Mouse (Mus musculus): ENCODE measurements around the gene Ppm1m. TPM values are rescaled to one million over a fixed set of nuclear protein-coding genes. Genes with fewer than 3 reads are reported as not detected.

The Ppm1m gene
- polyA plus RNA-seq, 1 experiment: 42.8 TPM

GRCm38 (mm10) chr9:106182146-106182545 is 17.4 kb downstream of the Ppm1m start:
- TF ChIP-seq USF1 (IDR thresholded peaks at IDR 0.05; ENCODE audit: low read depth) (no peak), MYOD1 (IDR thresholded peaks at IDR 0.05; ENCODE audit: control insufficient read depth, insufficient read length, low read depth) (no peak), CTCF (IDR thresholded peaks at IDR 0.05; ENCODE audit: control insufficient read depth, insufficient read depth, insufficient read length) (no peak), CEBPB (IDR thresholded peaks at IDR 0.05; ENCODE audit: low read depth) (no peak), MYOG (IDR thresholded peaks at IDR 0.05; ENCODE audit: control insufficient read depth, extremely low read depth, insufficient read length) (no peak), MAX (IDR thresholded peaks at IDR 0.05) (no peak), FOSL1 (IDR thresholded peaks at IDR 0.05; ENCODE audit: insufficient read depth, low read length, poor library complexity, severe bottlenecking) (no peak)
- Histone ChIP-seq H3ac (ENCODE audit: control insufficient read depth, insufficient read length, low read depth) (no peak overlapping the region), H3K79me3 (ENCODE audit: low read depth) (peaks cover 21% of the 10 kb centered on the region), H3K27me3 (ENCODE audit: control insufficient read depth, insufficient read depth, insufficient read length) (no peaks in the 10 kb centered on the region), H3K4me3 (ENCODE audit: insufficient read depth, poor library complexity, severe bottlenecking) (no peak overlapping the region), H3K36me3 (ENCODE audit: control insufficient read depth, insufficient read depth) (peaks cover 91% of the 10 kb centered on the region), H3K79me2 (ENCODE audit: control insufficient read depth, insufficient read depth) (peaks cover 59% of the 10 kb centered on the region)

- peaks cover 88% of the 10 kb centered on the region for H3K36me3 ChIP-seq (ENCODE audit: control insufficient read depth, insufficient read depth)
- peaks cover 80% of the 10 kb centered on the region for H3K79me2 ChIP-seq (ENCODE audit: control insufficient read depth, insufficient read depth)
- peaks cover 40% of the 10 kb centered on the region for H3K79me3 ChIP-seq (ENCODE audit: low read depth)
- no peaks in the 10 kb centered on the region for H3K27me3 ChIP-seq (ENCODE audit: control insufficient read depth, insufficient read depth, insufficient read length)
- TF ChIP-seq FOSL1 (IDR thresholded peaks at IDR 0.05; ENCODE audit: insufficient read depth, low read length, poor library complexity, severe bottlenecking) (no peak), CEBPB (IDR thresholded peaks at IDR 0.05; ENCODE audit: low read depth) (no peak)
- H3K4me3 ChIP-seq (ENCODE audit: insufficient read depth, poor library complexity, severe bottlenecking): no peak overlapping the region
- H3ac ChIP-seq (ENCODE audit: control insufficient read depth, insufficient read length, low read depth): no peak overlapping the region
Observed at GRCm38 (mm10) chr9:106179964-106180363, 19.6 kb downstream of the Ppm1m start.

GRCm38 (mm10) chr9:106179454-106179853 is 20.1 kb downstream of the Ppm1m start:
- Histone ChIP-seq H3K36me3 (ENCODE audit: control insufficient read depth, insufficient read depth) (peaks cover 83% of the 10 kb centered on the region), H3K4me3 (ENCODE audit: insufficient read depth, poor library complexity, severe bottlenecking) (no peak overlapping the region), H3K79me2 (ENCODE audit: control insufficient read depth, insufficient read depth) (peaks cover 84% of the 10 kb centered on the region), H3K27me3 (ENCODE audit: control insufficient read depth, insufficient read depth, insufficient read length) (no peaks in the 10 kb centered on the region), H3ac (ENCODE audit: control insufficient read depth, insufficient read length, low read depth) (no peak overlapping the region), H3K79me3 (ENCODE audit: low read depth) (peaks cover 45% of the 10 kb centered on the region)
- TF ChIP-seq MAX (IDR thresholded peaks at IDR 0.05): no peak
- no peak for TF ChIP-seq CEBPB (IDR thresholded peaks at IDR 0.05; ENCODE audit: low read depth)
- TF ChIP-seq MYOD1 (IDR thresholded peaks at IDR 0.05; ENCODE audit: control insufficient read depth, insufficient read length, low read depth): no peak
- TF ChIP-seq FOSL1 (IDR thresholded peaks at IDR 0.05; ENCODE audit: insufficient read depth, low read length, poor library complexity, severe bottlenecking): no peak
- TF ChIP-seq MYOG (IDR thresholded peaks at IDR 0.05; ENCODE audit: control insufficient read depth, extremely low read depth, insufficient read length): no peak
- no peak for TF ChIP-seq CTCF (IDR thresholded peaks at IDR 0.05; ENCODE audit: control insufficient read depth, insufficient read depth, insufficient read length)
- no peak for TF ChIP-seq USF1 (IDR thresholded peaks at IDR 0.05; ENCODE audit: low read depth)

- Histone ChIP-seq H3K4me3 (ENCODE audit: insufficient read depth, poor library complexity, severe bottlenecking) (no peak overlapping the region), H3K79me3 (ENCODE audit: low read depth) (peaks cover 62% of the 10 kb centered on the region), H3ac (ENCODE audit: control insufficient read depth, insufficient read length, low read depth) (no peak overlapping the region), H3K79me2 (ENCODE audit: control insufficient read depth, insufficient read depth) (peaks cover 98% of the 10 kb centered on the region), H3K36me3 (ENCODE audit: control insufficient read depth, insufficient read depth) (peaks cover 66% of the 10 kb centered on the region), H3K27me3 (ENCODE audit: control insufficient read depth, insufficient read depth, insufficient read length) (no peaks in the 10 kb centered on the region)
- no peak for TF ChIP-seq CTCF (IDR thresholded peaks at IDR 0.05; ENCODE audit: control insufficient read depth, insufficient read depth, insufficient read length)
- TF ChIP-seq CEBPB (IDR thresholded peaks at IDR 0.05; ENCODE audit: low read depth): no peak
- TF ChIP-seq FOSL1 (IDR thresholded peaks at IDR 0.05; ENCODE audit: insufficient read depth, low read length, poor library complexity, severe bottlenecking): no peak
- no peak for TF ChIP-seq MYOG (IDR thresholded peaks at IDR 0.05; ENCODE audit: control insufficient read depth, extremely low read depth, insufficient read length)
- TF ChIP-seq USF1 (IDR thresholded peaks at IDR 0.05; ENCODE audit: low read depth): no peak
- TF ChIP-seq MYOD1 (IDR thresholded peaks at IDR 0.05; ENCODE audit: control insufficient read depth, insufficient read length, low read depth): no peak
Observed at GRCm38 (mm10) chr9:106177799-106178198, 21.7 kb downstream of the Ppm1m start.

- TF ChIP-seq MYOD1 (IDR thresholded peaks at IDR 0.05; ENCODE audit: control insufficient read depth, insufficient read length, low read depth) (no peak), CTCF (IDR thresholded peaks at IDR 0.05; ENCODE audit: control insufficient read depth, insufficient read depth, insufficient read length) (no peak), MYOG (IDR thresholded peaks at IDR 0.05; ENCODE audit: control insufficient read depth, extremely low read depth, insufficient read length) (no peak), MAX (IDR thresholded peaks at IDR 0.05) (no peak), CEBPB (IDR thresholded peaks at IDR 0.05; ENCODE audit: low read depth) (no peak), FOSL1 (IDR thresholded peaks at IDR 0.05; ENCODE audit: insufficient read depth, low read length, poor library complexity, severe bottlenecking) (no peak), USF1 (IDR thresholded peaks at IDR 0.05; ENCODE audit: low read depth) (no peak)
- Histone ChIP-seq H3K4me3 (ENCODE audit: insufficient read depth, poor library complexity, severe bottlenecking) (no peak overlapping the region), H3K36me3 (ENCODE audit: control insufficient read depth, insufficient read depth) (peaks cover 56% of the 10 kb centered on the region), H3K79me2 (ENCODE audit: control insufficient read depth, insufficient read depth) (peaks cover 100% of the 10 kb centered on the region), H3K27me3 (ENCODE audit: control insufficient read depth, insufficient read depth, insufficient read length) (no peaks in the 10 kb centered on the region), H3ac (ENCODE audit: control insufficient read depth, insufficient read length, low read depth) (no peak overlapping the region), H3K79me3 (ENCODE audit: low read depth) (peaks cover 71% of the 10 kb centered on the region)
Observed at GRCm38 (mm10) chr9:106176769-106177168, 22.8 kb downstream of the Ppm1m start.

GRCm38 (mm10) chr9:106175552-106176200 is 23.9 kb downstream of the Ppm1m start:
- Histone ChIP-seq H3K36me3 (ENCODE audit: control insufficient read depth, insufficient read depth) (peaks cover 46% of the 10 kb centered on the region), H3K4me3 (ENCODE audit: insufficient read depth, poor library complexity, severe bottlenecking) (no peak overlapping the region)

More at GRCm38 (mm10) chr9:106175552-106176200, 23.9 kb downstream of the Ppm1m start:
- Histone ChIP-seq H3K27me3 (ENCODE audit: control insufficient read depth, insufficient read depth, insufficient read length) (no peaks in the 10 kb centered on the region), H3K79me3 (ENCODE audit: low read depth) (peaks cover 74% of the 10 kb centered on the region), H3K79me2 (ENCODE audit: control insufficient read depth, insufficient read depth) (peaks cover 100% of the 10 kb centered on the region), H3ac (ENCODE audit: control insufficient read depth, insufficient read length, low read depth) (no peak overlapping the region)
- TF ChIP-seq MYOG (IDR thresholded peaks at IDR 0.05; ENCODE audit: control insufficient read depth, extremely low read depth, insufficient read length) (no peak), CTCF (IDR thresholded peaks at IDR 0.05; ENCODE audit: control insufficient read depth, insufficient read depth, insufficient read length) (no peak), FOSL1 (IDR thresholded peaks at IDR 0.05; ENCODE audit: insufficient read depth, low read length, poor library complexity, severe bottlenecking) (no peak), USF1 (IDR thresholded peaks at IDR 0.05; ENCODE audit: low read depth) (no peak), MAX (IDR thresholded peaks at IDR 0.05) (no peak), CEBPB (IDR thresholded peaks at IDR 0.05; ENCODE audit: low read depth) (no peak), MYOD1 (IDR thresholded peaks at IDR 0.05; ENCODE audit: control insufficient read depth, insufficient read length, low read depth) (no peak)

All from C2C12 (cell line).